Mouse (Mus musculus): ENCODE measurements at regions not wholly inside any gene's neighbourhood (a gene's known extent, or its start where the extent isn't known, plus 50 kb on each side); places are given as distances from the start of the nearest gene placed in this dataset.

GRCm38 (mm10) chr13:5204143-5204542, 595.2 kb upstream of the Akr1e1 start:
- no peak for DNase-seq (ENCODE audit: extremely low read depth, insufficient read length, low spot score)

- no peak for DNase-seq (ENCODE audit: extremely low read depth, insufficient read length, low spot score)
These were observed 602.7 kb upstream of the Akr1e1 start for GRCm38 (mm10) chr13:5211659-5212058.

GRCm38 (mm10) chr13:5229476-5229875, 620.5 kb upstream of the Akr1e1 start:
- DNase-seq (ENCODE audit: extremely low read depth, insufficient read length, low spot score), result no peak

GRCm38 (mm10) chr13:5234232-5234631, 625.3 kb upstream of the Akr1e1 start:
- no peak for DNase-seq (ENCODE audit: extremely low read depth, insufficient read length, low spot score)

GRCm38 (mm10) chr13:5235391-5235790, 625.9 kb upstream of the Klf6 start:
- DNase-seq (ENCODE audit: extremely low read depth, insufficient read length, low spot score), result no peak

- DNase-seq (ENCODE audit: extremely low read depth, insufficient read length, low spot score), result no peak
These were observed 620.7 kb upstream of the Klf6 start for GRCm38 (mm10) chr13:5240541-5240940.

GRCm38 (mm10) chr13:5242782-5243181, 618.5 kb upstream of the Klf6 start:
- DNase-seq (ENCODE audit: extremely low read depth, insufficient read length, low spot score), result no peak

DNA sequence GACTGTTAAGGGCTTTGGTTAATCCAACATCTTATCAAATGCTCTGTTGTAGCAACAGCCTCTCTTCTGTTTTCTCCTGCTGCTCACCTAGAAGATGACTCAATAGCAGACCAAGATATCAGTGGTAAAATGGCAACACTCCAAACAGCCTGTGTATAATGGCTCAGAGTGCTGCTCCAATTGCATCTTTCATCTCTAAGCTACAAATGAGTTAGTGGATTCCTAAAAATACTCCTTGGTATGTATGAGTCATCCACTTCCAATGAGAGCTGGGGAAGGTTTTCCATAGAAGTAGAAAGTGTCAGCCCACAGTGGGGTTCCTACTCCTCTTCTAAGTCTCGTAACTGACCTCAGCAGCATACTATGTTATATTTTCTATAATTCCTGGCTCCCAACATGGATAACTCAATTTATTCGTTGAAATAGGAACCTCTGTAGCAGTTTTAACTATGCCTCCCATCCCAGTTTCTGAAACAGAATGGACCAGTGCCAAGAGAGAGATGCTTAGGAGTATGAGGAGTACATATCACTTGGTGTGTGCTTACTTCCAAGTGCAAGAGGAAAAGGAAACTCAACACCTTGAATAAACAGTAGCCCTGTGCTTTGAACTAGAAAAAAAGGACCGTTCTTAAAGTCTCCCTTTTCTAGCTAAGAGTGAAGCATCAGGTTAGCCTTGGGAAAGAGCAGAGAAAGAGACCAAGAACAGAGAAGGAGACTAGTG, 612.5 kb upstream of the Klf6 start:
- peak; percentile 38 for DNase-seq (ENCODE audit: extremely low read depth, insufficient read length, low spot score)

DNA sequence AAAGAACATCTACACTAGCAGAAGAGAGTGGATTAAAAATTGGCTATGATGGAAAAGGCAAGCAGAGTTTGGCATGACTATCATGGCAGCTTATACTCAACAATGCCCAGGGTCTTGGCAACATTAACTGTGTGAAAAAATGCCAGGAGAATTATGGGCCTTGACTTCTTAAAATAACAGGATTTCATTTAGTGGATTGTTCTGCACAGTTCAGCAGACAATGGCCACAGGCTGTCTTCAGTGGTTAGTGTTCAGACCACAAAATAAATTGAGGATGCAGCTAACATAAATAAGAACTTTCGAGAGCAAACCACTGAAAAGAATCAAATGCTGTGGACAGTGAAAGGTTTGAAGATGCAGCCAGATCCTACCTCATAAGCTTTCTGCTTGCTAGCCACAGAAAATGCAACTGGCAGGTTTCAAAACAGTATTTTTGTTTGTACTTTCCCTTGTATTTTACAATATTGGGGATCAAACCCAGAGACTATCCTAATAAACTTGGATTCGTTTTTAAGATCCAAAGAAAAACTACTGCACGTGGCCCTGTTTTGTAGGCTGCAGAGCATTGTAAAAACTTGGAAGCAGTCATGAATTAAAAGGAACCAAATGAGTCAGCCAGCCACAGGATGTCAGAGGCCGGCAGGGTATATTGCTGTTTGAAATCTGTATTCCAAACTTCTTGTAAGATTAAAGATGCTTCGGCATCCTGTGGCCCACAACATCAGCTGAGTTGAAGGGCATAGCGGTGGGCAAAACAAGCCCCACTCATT, 603.2 kb upstream of the Klf6 start:
- peak; percentile 56 for DNase-seq (ENCODE audit: extremely low read depth, insufficient read length, low spot score)

GRCm38 (mm10) chr13:5259760-5260159, 601.5 kb upstream of the Klf6 start:
- DNase-seq (ENCODE audit: extremely low read depth, insufficient read length, low spot score), result no peak

DNA sequence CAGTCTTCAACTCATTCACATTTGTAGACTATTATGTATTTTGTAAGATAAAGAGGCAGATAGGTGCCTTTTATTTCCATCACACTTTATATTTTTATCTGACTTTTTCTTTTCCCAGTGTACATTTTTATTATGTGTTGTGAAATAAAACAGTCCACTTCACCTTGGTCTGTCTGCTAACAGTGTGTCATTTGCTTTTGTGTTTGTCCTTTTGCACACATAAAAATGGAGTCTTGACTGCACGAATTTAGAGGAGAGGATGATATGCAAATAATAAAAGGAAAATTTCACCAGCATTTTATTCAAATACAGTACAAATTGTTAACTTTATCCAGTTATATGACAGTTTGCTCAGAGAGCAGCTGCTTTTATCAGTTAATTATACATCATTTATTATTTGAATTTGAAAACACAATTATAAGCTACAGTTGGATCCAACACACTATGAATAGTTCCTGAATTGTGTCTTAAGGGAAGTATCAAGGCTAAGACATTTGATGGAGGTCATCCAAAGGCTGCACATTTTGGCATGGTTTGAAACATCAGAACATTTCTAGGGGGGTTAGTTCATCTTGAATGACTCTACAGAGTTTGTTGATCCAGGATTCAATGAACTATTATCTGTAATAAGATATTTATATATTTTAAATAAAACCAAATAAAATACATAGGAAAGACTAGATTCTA, 588.6 kb upstream of the Klf6 start:
- no peak for DNase-seq (ENCODE audit: extremely low read depth, insufficient read length, low spot score)

DNA sequence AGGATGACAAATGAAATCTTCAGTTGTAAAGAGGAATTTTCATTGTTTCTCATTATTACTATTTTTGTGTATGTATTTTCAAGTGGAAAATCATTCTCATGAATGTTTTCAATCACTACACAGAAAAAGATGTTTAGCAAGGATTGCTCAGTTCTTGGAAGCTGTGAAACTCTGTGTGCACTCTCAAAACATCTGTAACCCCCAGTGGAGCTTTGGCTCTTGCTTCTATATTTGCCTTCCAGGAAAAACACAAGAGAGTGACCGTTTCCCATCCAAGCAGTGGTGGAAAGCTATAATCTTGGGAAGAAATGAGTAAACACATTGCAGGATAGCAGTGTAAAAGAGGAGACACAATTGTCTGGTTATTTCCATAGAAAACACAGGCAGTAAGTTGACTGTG, 584.7 kb upstream of the Klf6 start:
- no peak for DNase-seq (ENCODE audit: extremely low read depth, insufficient read length, low spot score)

GRCm38 (mm10) chr13:5289753-5290449, 571.4 kb upstream of the Klf6 start:
- DNase-seq (ENCODE audit: extremely low read depth, insufficient read length, low spot score), result no peak

GRCm38 (mm10) chr13:5302141-5302540, 559.1 kb upstream of the Klf6 start:
- peak; percentile 18 for DNase-seq (ENCODE audit: extremely low read depth, insufficient read length, low spot score)

- no peak for DNase-seq (ENCODE audit: extremely low read depth, insufficient read length, low spot score)
These were observed 554.6 kb upstream of the Klf6 start for GRCm38 (mm10) chr13:5306688-5307087.

GRCm38 (mm10) chr13:5313297-5313696, 548.0 kb upstream of the Klf6 start:
- DNase-seq (ENCODE audit: extremely low read depth, insufficient read length, low spot score), result no peak

GRCm38 (mm10) chr13:5315011-5315410, 546.3 kb upstream of the Klf6 start:
- DNase-seq (ENCODE audit: extremely low read depth, insufficient read length, low spot score), result no peak

- DNase-seq (ENCODE audit: extremely low read depth, insufficient read length, low spot score), result no peak
These were observed 543.1 kb upstream of the Klf6 start for GRCm38 (mm10) chr13:5317941-5318856.

GRCm38 (mm10) chr13:5345712-5346111, 515.6 kb upstream of the Klf6 start:
- DNase-seq (ENCODE audit: extremely low read depth, insufficient read length, low spot score), result peak; percentile 62
